Mouse (Mus musculus) kidney, embryonic 14.5 days (tissue): Measurements from ENCODE around the gene Otor. TPM values are rescaled to one million over a fixed set of nuclear protein-coding genes. Genes with fewer than 3 reads are reported as not detected.
A peak's percentile ranks its signal among the peaks of the same experiment; 100 is the strongest.

Source experiments
- ATAC-seq: fragments of 200-750 bp; cut with Nextera tagmentation; 2 replicates; pipeline ENCODE4 v1.8.0; 2017; ENCODE audit warnings: moderate number of reproducible peaks, mild to moderate bottlenecking, moderate TSS enrichment, moderate library complexity; ENCODE audit not compliant: low FRiP score, low TSS enrichment
- H3K27ac ChIP-seq: fragments of 300-500 bp; sonication (generic); 2 replicates; pipeline ENCODE4 v1.5.1; 2014; ENCODE audit warnings: low read depth, mild to moderate bottlenecking, low read length, moderate library complexity, mixed read lengths
- H3K27me3 ChIP-seq: fragments of 300-500 bp; sonication (generic); 2 replicates; pipeline ENCODE4 v1.6.1; 2014; ENCODE audit warnings: mild to moderate bottlenecking, low read length; ENCODE audit not compliant: control insufficient read depth, insufficient read depth
- H3K36me3 ChIP-seq: fragments of 300-500 bp; sonication (generic); 2 replicates; pipeline ENCODE4 v1.6.1; 2014; ENCODE audit warnings: low read length, mixed read lengths; ENCODE audit not compliant: control insufficient read depth, insufficient read depth
- H3K4me1 ChIP-seq: fragments of 300-500 bp; sonication (generic); 2 replicates; pipeline ENCODE4 v1.6.1; 2014; ENCODE audit warnings: low read length, mixed read lengths; ENCODE audit not compliant: control insufficient read depth, insufficient read depth
- H3K4me2 ChIP-seq: fragments of 300-500 bp; sonication (generic); replicated peaks from 2 replicates; pipeline ENCODE4 v1.6.1; 2014; ENCODE audit warnings: low read depth, mild to moderate bottlenecking, low read length
- H3K4me3 ChIP-seq: fragments of 300-500 bp; sonication (generic); 2 replicates; pipeline ENCODE4 v1.5.1; 2014; ENCODE audit warnings: mild to moderate bottlenecking, low read length
- H3K9ac ChIP-seq: fragments of 300-500 bp; sonication (generic); 2 replicates; pipeline ENCODE4 v1.6.1; 2014; ENCODE audit warnings: low read depth, mild to moderate bottlenecking, low read length, moderate library complexity
- H3K9me3 ChIP-seq: fragments of 300-500 bp; sonication (generic); 2 replicates; pipeline ENCODE4 v1.6.1; 2016; ENCODE audit warnings: low read length; ENCODE audit not compliant: control insufficient read depth
- WGBS: fragments of 180-500 bp; shearing (Covaris S2); extraction: QIAGEN DNeasy Blood & Tissue Kit; methylation state at CpG from one replicate; pipeline ENCODE4 v1.1.7; 2014; 5-methylcytosine and 5-hydroxymethylcytosine counted together
- polyA plus RNA-seq: library from polyadenylated mRNA; unstranded; fragments of >200 nt; fragmentation: Nextera tagmentation; extraction: Ambion mirVana; gene quantifications from 2 replicates; pipeline ENCODE4 v1.2.1, GENCODE M21; 2014

Otor gene
- 0.23 and 0.41 TPM in 2 replicates for polyA plus RNA-seq

DNA sequence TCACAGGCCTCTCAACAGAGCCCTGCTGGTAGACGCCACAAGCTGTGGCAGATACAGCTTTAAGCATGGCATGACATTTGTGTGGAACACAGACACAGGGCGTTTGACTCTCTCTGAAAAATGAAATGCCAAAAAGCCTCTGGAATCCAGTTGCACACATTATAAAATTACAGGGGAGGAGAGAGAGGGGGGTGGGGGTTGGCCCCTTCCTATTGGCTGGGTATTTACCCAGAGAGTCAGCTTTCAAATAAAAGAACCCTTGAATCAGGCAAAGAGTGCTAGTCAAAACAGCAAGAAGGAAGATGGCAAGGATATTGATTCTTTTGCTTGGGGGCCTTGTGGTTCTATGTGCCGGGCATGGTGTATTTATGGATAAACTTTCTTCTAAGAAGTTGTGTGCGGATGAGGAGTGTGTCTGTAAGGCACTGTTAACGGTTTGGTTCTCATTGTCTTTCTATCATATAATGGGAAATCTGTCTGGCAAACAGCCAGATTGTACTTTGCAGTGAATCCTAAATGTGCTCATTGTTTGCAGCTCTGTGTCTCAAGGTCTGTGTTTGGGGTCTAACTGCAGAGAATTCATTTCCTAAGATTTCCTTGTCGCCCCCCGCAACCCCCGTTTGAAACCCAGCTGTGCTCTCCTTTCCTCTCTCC, at the start of gene Otor:
TSS of gene Otor (plus strand) at position 276 of the 654 bp plus-strand sequence.
- Histone ChIP-seq H3K4me1 (no peaks in the 10 kb centered on the region), H3K4me3 (no peak within 1 kb of the TSS), H3K36me3 (no peaks in the 10 kb centered on the region), H3K4me2 (no peak within 1 kb of the TSS), H3K27me3 (no peaks in the 10 kb centered on the region), H3K9me3 (no peaks in the 10 kb centered on the region), H3K9ac (no peak within 1 kb of the TSS), H3K27ac (no peak within 1 kb of the TSS)
- 69% methylated on average over 8 of the region's 8 CpGs for whole genome bisulfite sequencing
- no peak for ATAC-seq

DNA sequence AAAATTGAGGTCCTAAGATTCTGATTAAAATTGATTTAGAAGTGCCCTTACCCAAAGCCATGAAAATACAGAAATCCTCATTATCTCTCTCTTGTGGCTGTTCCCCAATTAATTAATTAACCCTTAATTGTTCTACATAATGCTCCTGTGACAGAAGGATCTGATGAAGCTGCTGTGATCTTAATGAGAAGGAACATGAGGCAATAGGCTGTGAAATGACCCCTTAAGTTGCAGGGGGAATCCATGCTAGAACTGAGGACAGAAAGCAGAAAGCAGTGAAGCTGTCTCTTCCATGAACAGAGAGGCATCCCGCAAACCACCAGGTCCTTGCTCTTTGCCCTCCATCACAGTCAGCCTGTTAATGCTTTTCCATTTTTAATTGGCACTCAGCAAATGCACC, 47.0 kb upstream of the Otor start:
- Histone ChIP-seq H3K4me3 (no peak overlapping the region), H3K4me2 (no peak overlapping the region), H3K27ac (no peak overlapping the region), H3K4me1 (peaks cover 6% of the 10 kb centered on the region; the same call in 1 of the 2 replicates), H3K9me3 (no peaks in the 10 kb centered on the region), H3K36me3 (no peaks in the 10 kb centered on the region), H3K27me3 (no peaks in the 10 kb centered on the region), H3K9ac (no peak overlapping the region)
- 100% methylated on average over 1 of the region's 1 CpGs for WGBS
- no peak for ATAC-seq

DNA sequence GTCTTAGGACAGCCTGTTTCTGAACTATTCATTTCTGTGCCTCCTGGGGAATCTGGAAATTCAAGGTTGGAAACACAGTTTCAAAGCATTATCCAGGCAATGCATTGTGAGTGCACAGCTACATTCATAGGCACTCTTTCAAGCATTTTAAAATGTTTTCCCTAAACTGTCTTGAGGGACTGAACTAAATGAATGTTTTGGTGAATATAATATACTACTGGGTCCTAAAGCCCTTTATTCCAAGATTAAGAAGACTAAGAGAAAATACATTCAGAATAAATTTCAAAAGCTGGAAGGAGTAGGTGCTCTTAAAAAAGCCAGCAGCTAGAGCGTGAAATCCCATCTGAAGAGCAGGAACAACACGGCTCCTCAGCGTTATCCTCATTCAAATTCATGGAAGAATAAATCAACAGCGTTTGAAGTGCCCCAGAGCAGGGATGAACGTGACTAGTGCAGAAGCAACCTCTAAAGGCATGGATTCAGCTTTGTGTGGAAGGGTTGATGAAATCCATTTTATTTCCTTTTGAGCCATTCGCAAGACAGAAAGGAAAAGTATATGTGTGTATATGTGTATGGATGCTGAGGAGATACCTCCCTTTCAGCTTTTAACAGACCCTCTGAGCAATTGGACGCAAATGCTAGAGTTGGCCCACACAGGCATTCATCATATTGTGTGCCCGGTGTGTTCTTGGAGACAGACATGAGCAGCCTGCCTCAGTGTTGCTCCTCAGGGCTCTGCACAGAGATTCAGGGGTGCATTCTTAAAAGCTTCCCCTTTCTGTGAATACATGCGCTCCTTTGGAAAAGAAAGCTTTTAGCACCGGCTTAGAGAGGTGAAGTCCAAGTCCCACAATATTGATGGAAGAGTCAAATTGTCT, 45.7 kb upstream of the Otor start:
- 59% methylated on average over 10 of the region's 10 CpGs for WGBS
- no peak overlapping the region for H3K9ac ChIP-seq
- no peaks in the 10 kb centered on the region for H3K36me3 ChIP-seq
- no peak for ATAC-seq
- no peaks in the 10 kb centered on the region for H3K9me3 ChIP-seq
- peaks cover 6% of the 10 kb centered on the region; the same call in 1 of the 2 replicates for H3K4me1 ChIP-seq
- no peak overlapping the region for H3K4me2 ChIP-seq
- no peak overlapping the region for H3K4me3 ChIP-seq
- no peaks in the 10 kb centered on the region for H3K27me3 ChIP-seq
- H3K27ac ChIP-seq = no peak overlapping the region

DNA sequence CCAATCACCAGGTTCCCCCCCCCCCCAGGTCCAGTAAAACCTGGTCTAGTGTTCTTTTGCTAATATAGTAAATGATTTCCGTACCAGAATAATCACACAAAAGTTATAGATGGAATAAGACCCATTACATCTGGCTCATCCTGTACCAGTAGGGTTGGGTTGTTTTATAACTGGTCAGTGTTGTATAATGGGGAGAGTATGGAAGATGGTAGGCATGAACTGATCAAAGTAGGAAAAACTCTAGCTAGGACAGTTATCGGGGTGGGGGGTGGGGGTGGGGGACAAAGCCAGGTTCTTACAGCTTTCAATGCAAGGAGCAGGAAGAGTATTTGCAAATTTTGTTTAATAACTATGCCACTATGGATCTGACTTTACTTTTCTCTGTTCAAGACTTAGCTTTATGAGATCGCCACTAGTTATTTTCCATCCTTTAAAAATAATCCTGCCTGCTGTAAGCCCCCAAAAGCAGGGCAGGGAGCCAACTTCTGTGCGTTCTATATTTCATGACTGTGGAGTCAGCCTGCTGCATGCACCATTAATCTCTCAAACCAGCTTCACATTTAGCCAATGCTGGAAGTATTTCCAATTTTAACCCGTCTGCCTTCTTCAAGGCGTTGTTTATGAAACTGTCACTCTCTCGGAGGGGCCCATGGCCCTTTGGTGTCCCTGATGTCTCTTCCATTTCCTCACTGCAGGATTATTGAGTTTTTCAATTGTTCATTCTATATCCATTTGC, 43.8 kb upstream of the Otor start:
- peak; percentile 88 for ATAC-seq
- H3K9ac ChIP-seq = no peak overlapping the region
- 31% methylated on average over 7 of the region's 7 CpGs for WGBS
- no peak overlapping the region for H3K27ac ChIP-seq
- no peaks in the 10 kb centered on the region for H3K36me3 ChIP-seq
- peaks cover 6% of the 10 kb centered on the region; the same call in 1 of the 2 replicates for H3K4me1 ChIP-seq
- peak overlapping the region; percentile 34 for H3K4me2 ChIP-seq
- H3K9me3 ChIP-seq = no peaks in the 10 kb centered on the region
- H3K27me3 ChIP-seq = no peaks in the 10 kb centered on the region
- H3K4me3 ChIP-seq = peak overlapping the region; percentile 5; the same call in 1 of the 2 replicates

DNA sequence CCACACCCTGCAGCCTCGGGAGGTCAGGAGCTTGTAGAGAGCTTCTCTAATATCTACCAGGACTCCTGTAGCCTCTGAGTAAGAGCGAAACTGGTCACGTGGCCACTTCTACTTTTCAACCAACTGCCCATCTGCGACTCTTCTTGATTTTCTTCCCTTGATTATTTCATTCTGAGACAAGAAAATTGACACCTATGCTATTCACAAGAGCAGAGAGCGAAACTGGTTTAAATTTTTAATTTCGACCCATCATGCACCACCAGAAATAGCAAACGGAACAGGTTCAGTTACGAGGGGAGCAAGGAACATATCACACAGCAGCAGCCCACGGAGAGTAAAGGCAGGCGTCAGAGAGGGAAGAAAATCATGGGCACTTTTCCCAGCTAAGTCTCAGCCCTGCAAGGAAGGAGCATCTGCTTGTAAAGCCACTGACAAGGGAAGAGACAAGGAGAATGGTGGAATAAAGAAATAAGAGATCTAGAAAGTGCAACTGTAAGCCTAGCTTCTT, 43.1 kb upstream of the Otor start:
- H3K36me3 ChIP-seq = no peaks in the 10 kb centered on the region
- ATAC-seq = peak; percentile 65; the same call in 1 of the 2 replicates
- 46% methylated on average over 10 of the region's 10 CpGs for WGBS
- 0 out of 2 replicates have a peak overlapping the region, but pooled peaks have one; percentile 9 for H3K27ac ChIP-seq
- peak overlapping the region; percentile 34 for H3K4me2 ChIP-seq
- H3K27me3 ChIP-seq = no peaks in the 10 kb centered on the region
- H3K4me3 ChIP-seq = peak overlapping the region; percentile 5; the same call in 1 of the 2 replicates
- no peaks in the 10 kb centered on the region for H3K9me3 ChIP-seq
- H3K4me1 ChIP-seq = peaks cover 6% of the 10 kb centered on the region; the same call in 1 of the 2 replicates
- H3K9ac ChIP-seq = no peak overlapping the region

DNA sequence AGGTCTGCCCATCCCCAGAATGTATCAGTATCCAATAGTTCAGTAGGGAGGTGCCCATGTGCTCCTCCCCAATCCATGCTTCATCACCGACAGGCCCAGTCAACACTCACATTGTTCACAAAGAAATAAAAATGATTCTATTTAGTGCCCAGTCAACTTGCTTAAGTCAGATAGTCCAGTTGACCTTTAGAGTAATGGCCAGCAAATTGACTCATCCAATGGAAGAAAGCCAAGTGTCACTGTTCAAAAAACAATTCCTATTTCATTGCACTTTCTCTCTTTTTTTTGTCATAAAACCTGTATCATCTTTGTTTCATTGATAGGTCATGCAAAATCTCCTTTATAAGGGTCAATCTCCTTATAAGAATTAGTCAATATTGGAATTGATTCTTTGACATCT, 36.7 kb upstream of the Otor start:
- Histone ChIP-seq H3K4me3 (no peak overlapping the region), H3K27ac (no peak overlapping the region), H3K9ac (no peak overlapping the region), H3K36me3 (no peaks in the 10 kb centered on the region), H3K4me1 (no peaks in the 10 kb centered on the region), H3K27me3 (no peaks in the 10 kb centered on the region), H3K9me3 (no peaks in the 10 kb centered on the region), H3K4me2 (no peak overlapping the region)
- ATAC-seq = no peak
- WGBS = 94% methylated on average over 1 of the region's 1 CpGs

DNA sequence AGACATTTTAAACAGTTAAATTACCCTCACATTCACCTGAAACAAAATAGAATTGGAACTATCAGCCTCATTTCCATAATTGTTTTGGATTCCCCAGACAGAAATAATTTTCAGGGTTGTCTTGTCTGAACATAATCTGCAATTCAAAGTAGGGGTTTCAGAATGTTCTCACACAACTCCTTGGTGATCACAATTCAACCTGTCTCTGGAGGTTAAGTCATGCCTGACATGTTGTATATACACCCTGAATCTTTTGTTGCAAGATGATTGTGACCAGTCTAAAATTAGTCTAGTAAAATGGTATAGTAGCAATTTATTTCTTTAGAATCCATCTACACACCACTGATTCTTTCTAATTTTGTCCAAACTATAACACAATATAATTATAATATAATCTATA, 23.0 kb upstream of the Otor start:
- no peaks in the 10 kb centered on the region for H3K36me3 ChIP-seq
- H3K4me2 ChIP-seq = no peak overlapping the region
- no peak overlapping the region for H3K4me3 ChIP-seq
- no peak overlapping the region for H3K9ac ChIP-seq
- ATAC-seq = no peak
- no peaks in the 10 kb centered on the region for H3K9me3 ChIP-seq
- H3K27ac ChIP-seq = no peak overlapping the region
- no peaks in the 10 kb centered on the region for H3K27me3 ChIP-seq
- no peaks in the 10 kb centered on the region for H3K4me1 ChIP-seq

DNA sequence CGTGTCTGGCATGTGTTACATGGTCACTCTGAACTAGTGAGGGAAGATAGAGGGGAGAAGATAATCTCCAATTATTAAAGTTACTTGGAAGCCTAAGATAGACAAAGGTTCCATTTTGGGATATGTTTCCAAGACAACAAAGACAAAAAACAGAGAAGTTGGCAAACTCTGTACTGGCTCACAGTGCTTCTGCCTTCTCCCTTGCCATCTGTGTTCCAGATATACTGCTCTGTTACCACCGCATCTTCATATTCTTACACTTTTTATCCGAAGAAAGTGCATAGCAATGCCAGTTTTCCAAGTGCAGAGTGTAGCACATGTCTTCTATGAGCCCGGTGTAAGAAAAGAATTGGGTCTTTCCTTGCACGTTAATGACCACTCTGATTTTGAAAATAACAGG, 21.5 kb upstream of the Otor start:
- no peaks in the 10 kb centered on the region for H3K9me3 ChIP-seq
- no peak overlapping the region for H3K9ac ChIP-seq
- no peak overlapping the region for H3K27ac ChIP-seq
- no peaks in the 10 kb centered on the region for H3K27me3 ChIP-seq
- no peak overlapping the region for H3K4me3 ChIP-seq
- WGBS = 81% methylated on average over 5 of the region's 5 CpGs
- no peak for ATAC-seq
- no peaks in the 10 kb centered on the region for H3K4me1 ChIP-seq
- no peaks in the 10 kb centered on the region for H3K36me3 ChIP-seq
- H3K4me2 ChIP-seq = no peak overlapping the region
